Mouse (Mus musculus): Measurements from ENCODE around the gene Tff1.

GRCm38 (mm10) chr17:31207771-31208334 lies 42.8 kb upstream of the Tff1 start, which contains the start of gene Ubash3a:
- TF ChIP-seq CTCF (IDR thresholded peaks at IDR 0.05) (no peak), EP300 (IDR thresholded peaks at IDR 0.05) (no peak)

All from lung, postnatal 0 days (tissue).